Mouse (Mus musculus): ENCODE measurements around the gene Upk2. TPM values are rescaled to one million over a fixed set of nuclear protein-coding genes. Genes with fewer than 3 reads are reported as not detected.
"Not testable (repeated sequence)": the region's sequence is repeated elsewhere in the genome, so short reads cannot be mapped to it uniquely, and the experiment has no call there.

Upk2 gene
- total RNA-seq, 2 experiments from 2014 or later: not detected

DNA sequence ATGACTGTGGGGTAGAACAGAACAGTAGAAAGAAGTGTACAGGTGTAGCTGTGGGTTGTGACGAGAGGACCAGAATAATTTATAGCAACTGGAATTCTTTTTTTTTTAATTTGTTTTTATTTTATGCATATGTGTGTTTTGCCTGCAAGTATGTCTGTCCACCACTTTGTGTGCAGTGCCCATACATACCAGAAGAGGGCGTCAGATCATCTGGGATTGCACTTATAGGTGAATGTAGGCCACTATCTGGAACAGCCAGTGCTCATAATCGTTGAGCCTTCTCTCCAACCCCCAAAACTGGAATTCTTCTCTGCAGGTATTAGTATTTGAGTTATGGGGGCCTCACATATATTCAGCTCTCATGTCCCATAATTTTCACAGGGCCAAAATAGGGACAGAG is 18.4 kb upstream of the Upk2 start:
- no peak for ATAC-seq (replicated peaks; ENCODE audit: poor library complexity)

DNA sequence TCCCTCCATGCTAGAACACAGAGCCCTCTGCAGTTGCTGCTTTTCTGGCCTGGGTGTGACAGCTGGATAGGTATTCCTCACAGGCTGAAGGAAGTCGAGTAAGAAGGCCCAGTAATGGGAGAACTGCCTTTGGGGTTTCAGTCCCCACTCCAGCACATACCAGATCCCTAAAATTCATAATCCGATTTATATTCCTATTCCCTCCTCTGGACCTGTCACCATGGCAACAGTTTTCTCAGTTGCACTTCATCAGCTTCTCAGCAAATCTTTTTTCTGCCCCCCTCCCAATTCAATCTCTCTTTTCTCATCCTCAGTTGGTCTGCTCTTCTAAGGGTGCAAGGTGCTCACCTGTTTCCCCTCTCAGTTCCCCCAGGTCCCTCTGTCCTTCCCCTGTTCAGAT is 14.0 kb upstream of the Upk2 start:
- ATAC-seq (replicated peaks; ENCODE audit: poor library complexity): no peak

DNA sequence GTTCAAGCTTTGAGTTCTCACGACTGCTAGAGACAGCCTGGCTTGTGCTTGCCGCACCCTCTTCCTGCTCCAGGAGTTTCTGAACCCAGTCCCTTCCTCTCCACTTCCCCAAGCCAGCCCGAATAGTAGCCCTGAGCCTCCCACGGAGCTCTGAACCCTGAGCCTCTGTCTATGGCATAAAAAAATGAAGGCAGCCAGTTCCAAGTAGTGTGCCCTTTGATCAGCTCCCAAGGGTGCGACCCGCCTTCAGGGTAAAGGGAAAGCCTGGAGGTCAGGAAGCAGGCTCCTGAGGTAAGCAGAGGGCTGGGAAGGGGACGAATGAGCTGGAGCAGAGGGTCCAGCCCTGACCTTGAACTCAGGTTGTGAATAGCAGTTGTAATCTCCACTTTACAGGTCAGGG is 13.4 kb upstream of the Upk2 start:
- no peak for ATAC-seq (replicated peaks; ENCODE audit: poor library complexity)

DNA sequence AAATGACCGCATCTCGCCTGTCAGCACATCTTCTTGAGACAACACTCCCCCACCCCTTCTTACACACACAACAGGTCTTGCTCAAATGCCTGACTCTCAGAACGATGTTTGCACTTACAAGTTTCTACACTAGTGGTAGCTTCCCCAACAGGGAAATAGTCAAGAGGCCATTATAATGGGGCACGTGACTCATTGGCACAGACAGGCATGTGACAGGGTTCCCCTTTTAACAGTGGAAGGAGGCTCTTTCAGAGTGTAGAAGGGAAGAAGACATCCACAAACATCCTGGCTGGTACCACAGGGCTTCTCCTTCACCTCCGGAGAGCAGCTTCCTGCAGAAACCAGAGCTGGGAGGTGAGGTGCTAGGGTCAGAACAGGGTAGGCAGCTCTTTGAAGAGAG is 7.2 kb upstream of the Upk2 start:
- peak; percentile 78 for ATAC-seq (replicated peaks; ENCODE audit: poor library complexity)

DNA sequence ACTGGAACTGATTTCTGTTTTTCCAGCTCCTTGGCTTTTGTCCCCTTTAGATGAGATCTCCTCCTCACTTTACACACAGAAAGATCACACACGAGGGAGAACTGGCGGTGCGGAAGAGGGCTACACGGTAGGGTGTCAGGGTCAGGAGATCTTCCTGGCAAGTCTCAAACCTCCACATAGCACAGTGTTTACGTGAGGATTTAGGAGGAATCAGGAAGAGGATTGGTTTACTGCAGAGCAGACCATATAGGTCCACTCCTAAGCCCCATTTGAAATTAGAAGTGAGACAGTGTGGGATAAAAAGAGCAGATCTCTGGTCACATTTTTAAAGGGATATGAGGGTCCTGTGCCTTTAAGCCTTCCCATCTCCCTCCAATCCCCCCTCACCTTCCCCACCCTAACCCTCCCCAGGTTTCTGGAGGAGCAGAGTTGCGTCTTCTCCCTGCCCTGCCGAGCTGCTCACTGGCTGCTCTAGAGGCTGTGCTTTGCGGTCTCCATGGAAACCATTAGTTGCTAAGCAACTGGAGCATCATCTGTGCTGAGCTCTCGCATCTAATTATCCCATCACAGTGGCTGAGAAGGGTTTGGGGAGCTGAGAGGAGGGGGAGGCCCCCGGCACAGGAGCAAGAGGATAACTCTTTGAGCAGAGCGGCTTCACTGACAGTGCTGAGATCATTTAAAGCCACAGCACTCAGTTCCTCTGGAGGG is 2.4 kb upstream of the Upk2 start:
- no peak for ATAC-seq (replicated peaks; ENCODE audit: poor library complexity)

DNA sequence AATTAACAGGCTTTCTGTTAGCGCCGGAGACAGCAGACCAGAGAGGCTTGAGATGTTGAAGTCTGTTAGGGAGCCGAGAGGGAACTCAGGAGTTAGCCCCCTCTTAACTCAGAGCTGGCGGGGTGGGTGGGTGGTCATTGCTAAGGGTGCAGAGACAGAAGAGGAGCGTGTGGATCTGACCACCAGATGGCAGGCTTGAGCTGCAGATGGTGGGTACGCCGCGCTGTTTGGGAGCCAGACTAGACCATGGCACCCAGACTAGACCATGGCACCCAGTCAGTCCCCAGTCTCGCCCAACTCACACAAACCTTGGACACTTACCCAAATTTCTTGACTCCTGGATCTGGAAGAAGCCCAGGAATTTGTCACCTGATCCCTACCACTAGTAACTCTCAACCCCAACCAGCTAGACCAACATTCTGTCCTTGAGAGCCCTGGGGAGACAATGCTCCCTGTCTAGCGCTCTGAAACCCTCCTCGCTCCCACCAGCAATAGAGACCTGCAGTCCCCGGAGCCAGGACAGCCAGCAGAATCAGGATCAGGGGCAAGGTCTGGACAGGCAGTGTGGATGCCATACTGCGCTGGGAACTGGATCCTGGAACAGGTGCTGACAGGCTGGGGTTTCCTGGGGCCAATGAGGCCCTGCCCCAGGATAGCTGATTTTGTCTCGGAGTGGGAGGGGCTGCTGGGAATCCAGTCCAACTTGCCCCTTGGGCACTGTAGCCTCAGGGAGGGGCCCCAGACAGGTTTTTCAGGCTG is 465 bp downstream of the Upk2 start:
- peak; percentile 99 for ATAC-seq (replicated peaks; ENCODE audit: poor library complexity)

DNA sequence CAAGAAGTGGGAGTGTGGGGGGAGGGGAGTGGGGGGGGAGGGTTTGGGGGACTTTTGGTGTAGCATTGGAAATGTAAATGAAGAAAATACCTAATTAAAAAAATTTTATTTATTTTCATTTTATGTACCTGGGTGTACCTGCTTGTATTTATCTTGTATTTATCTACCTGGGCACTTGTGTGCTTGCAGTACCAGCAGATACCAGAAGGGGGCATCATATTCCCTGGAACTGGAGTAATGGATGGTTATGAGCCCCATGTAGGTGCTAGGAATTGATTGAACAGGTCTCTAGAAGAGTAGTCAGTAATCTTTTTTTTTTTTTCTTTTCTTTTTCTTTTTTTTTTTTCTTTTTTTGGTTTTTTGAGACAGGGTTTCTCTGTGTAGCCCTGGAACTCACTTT is 4.4 kb downstream of the Upk2 start:
- ATAC-seq (replicated peaks; ENCODE audit: poor library complexity): no peak

DNA sequence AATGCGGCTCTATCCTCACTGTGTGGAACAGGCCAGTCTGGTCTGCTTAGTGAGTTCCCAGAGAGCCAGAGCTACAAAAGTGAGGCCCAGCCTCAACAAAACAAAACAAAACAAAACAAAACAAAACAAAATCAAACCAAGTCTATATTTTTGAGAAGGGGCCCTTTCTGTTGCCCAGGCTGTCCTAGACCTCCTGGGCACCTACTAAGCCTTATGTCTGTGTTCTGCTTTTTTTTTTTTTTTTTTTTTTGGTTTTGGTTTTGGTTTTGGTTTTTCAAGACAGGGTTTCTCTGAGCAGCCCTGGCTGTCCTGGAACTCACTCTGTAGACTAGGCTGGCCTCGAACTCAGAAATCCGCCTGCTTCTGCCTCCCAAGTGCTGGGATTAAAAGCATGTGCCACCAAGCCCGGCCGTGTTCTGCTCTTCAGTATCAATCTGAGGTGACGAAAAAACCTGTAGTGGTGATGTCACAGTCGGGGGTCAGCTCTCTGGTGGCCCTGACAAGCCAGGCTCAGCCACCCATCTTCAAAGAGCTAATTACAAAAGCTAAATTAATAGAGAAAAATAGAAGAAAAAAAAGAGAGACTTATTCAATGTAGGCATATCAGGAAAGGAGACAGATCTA is 10.3 kb downstream of the Upk2 start:
- not testable (repeated sequence) for ATAC-seq (replicated peaks; ENCODE audit: poor library complexity)

DNA sequence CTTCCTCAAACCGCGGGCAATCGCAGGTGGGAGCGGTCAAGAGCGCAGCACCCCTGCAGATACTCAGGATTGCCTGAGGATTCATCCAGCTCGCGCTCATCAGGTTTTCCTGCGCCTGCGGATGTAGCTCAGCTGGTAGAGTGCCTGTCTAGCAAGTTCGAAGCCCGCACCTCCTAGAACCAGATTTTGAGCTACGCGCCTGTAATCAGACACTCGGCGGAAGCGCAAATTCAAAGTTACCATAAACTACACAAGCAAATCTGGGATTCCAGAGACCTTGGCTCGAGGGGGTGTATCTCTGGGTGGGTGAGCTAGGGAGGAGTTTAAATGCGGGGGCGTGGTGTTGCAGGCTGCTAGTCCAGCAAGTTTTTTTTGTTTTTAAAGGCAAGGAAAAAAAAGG is 13.8 kb downstream of the Upk2 start, which contains the start of gene Foxr1:
Gene Foxr1, minus strand, starts transcription at position 176 of the 400 bp plus-strand sequence.
- no peak for ATAC-seq (replicated peaks; ENCODE audit: poor library complexity)

DNA sequence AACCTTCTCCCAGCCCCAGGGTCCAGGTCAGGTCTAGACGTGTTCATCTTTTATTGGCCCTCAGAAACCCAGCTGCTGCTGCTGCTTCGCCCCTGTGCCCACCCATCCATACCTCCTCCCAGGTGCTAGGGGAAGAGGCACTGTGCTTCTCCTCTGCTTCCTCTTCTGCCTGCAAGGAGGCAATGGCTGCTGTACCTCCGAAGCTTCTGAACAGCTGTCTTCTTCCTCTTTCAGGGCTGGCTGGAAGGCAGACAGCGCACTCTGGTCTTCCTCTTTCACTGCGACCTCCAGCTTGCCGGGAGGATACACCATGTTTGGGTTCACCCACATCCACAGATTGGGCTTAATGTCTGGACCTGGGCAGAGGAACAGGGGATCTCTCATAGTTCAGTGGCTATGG is 19.0 kb downstream of the Upk2 start:
- peak; percentile 94 for ATAC-seq (replicated peaks; ENCODE audit: poor library complexity)

DNA sequence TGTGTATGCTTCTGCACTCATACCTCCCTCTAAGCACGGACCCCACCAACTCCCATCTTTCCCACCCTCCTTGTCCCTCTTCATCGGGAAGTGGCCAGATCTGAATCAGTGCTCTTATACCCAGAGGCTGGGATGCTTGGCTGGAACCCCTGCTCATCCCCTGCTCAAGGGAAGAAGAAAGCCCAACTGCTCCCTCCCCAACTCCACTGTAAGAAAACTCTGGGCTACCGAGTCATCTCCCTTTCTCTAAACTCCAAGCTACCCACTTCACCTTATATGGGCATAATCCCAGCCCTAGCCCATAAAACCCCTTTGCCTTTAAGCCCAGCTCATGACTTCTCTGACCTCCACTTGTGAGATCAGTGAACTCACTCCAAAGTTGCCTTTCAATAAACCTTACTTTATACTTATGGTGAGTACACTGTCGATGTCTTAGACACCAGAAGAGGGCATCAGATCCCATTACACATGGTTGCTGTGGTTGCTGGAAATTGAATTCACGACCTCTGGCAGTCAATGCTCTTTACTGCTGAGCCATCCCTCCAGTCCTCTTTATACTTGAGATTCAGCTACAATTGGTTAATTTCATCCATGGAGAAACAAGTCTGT is 22.1 kb downstream of the Upk2 start:
- ATAC-seq (replicated peaks; ENCODE audit: poor library complexity): no peak

DNA sequence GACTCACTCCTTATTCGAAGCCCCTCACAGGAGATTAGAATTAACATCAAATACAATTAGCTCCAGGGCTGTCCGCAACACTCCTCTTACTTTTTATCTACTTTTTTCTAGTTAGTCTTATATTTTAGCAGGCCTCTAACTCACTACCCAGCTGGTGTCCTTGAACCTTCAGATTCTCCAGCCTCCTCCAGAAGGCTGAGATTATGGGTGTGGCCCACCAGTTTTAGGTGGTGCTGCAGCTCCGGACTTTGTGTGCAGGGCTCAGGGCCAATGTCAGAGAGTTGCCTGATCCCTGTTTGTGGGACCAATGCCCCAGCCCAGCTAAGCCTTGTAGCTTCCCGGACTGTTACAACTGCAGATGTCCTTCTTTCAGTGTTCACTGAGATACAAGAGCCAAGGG is 31.2 kb downstream of the Upk2 start:
- no peak for ATAC-seq (replicated peaks; ENCODE audit: poor library complexity)

DNA sequence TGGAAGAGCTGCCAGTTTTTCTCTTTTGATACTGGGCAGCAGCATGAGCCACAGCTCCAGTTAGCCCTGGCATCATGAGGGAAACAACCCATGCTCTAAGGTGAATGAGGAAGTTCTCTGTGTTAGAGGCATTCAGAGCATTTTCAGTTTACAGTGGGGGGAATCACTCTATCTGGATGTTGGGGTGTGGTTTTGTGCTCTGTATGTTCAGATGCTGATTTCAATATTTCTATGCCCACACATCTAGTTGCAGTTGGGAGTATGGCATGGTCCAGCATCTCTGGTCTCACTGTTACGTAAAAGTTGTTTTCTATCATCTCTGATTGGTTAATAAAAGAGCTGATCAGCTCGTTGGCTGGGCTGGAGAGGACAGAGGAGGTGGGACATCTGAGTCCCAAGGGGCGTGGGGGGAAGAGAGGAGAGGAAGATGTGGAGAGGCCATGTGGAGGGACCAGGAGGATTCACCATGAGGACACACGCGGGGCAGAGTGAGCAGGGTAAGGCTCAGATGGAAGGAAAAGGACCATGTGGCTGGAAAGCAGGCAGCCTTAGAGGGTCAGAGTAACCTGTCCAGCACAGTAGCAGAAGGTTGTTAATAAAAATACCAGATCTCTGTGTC is 34.4 kb downstream of the Upk2 start:
- peak; percentile 24 for ATAC-seq (replicated peaks; ENCODE audit: poor library complexity)

DNA sequence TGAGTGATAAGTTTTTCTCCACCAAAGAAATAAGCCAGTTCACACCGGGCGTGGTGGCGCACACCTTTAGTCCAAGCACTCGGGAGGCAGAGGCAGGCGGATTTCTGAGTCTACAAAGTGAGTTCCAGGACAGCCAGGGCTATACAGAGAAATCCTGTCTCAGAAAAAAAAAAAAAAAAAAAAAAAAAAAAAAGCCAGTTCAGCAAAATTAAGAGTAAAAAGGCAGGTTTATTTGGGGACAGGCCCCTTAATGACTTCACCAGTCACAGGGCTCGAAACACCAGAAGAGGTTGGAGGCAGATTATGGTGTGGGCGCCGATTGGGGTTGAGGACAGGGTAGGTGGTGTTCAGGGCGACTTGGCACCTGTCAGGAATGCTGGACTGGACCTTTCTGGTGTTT is 35.0 kb downstream of the Upk2 start:
- ATAC-seq (replicated peaks; ENCODE audit: poor library complexity): not testable (repeated sequence)

DNA sequence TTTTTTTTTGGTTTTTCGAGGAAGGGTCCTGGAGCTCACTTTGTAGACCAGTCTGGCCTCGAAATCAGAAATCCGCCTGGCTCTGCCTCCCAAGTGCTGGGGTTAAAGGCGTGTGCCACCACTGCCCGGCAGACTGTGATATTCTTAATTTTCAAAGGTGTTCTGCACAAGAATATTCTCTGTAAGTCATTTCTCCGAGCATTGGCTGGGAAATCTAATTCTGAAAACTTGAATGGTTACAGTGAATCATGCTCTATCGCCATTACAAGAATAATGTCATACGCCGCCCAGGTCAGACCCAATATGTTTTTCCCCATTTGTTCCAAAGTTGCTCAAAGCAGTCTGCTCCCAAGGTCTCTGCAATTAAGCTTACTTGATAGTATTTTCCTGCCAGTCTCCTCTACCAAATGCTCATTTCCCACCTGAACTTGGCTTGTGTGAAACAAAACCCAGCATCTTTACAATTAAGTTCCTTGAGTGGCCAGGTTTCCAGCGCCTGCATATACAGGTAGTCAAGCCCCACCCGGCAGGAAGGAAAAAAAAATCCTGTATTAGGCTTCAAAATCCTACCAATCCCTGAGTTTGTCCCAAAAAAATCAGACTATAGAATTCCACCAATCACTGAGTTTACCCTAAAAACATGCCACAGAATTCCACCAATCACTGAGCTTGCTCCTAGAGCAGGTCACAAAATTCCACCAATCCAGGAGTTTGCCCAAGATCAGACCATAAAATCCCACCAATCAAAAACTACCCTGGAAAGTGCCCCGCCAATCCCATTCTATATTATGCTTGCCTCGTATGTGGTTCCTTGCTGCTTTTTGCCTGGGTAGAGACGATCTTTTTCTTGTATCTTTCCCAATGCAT is 36.0 kb downstream of the Upk2 start, which contains the start of gene Ccdc84:
Gene Ccdc84, minus strand, starts transcription at position 51 of the 867 bp plus-strand sequence.
- ATAC-seq (replicated peaks; ENCODE audit: poor library complexity): no peak

DNA sequence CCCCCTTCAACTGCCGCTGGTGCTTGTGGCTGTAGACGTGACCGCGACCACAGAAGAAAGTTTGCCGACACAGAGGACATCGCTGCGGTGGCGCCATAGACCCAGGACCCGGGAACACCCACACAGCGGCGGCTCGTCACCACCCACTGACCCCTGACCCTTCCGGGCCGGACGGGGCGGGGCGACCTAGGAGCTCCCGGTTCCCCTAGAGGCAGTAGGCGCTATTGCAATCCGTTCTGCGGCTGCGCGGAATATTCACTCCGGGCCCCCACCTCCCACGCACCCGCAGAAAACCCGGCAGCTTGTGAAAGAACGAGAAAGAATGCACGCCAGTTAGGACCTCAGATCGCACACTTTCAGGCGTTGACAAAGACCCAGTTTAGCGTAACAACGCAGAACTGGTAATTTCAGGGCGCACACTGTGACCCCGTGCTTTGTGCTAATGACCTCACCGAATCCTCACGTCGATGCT is 36.8 kb downstream of the Upk2 start:
- peak; percentile 92 for ATAC-seq (replicated peaks; ENCODE audit: poor library complexity)

DNA sequence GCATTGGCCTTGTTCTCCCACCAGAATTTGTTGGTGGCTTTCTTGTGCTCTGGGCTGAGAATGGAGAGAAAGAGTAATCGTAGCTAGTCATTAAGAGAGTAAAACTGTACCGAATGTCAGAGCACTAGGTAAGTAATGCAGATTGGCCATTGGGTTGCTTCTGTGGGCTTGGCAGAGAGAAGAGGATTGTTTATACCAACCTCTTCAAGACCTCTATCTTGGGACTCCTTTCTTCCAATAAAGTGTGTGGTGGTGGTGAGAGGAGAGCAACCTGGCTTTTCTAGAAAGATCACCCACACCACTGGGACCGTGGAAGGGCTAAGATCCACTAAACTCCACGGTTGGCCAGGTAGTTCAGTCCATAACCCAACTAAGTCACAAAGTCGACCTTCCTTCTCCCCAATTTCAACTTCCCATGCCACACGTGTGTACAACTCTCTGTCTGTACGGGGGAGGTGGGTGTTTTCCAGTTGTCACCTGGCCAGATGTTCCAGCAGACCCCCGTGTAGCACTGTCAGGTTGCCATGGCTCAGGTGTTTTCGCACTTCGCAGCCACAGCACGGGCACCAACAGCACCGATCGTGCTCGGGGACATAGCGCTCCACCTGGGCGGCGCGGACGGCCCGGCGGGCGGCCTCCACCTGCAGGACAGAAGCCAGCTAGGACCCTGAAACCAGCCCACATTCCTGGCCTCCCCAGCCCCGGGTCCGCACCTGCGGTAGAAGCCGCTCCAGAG is 37.5 kb downstream of the Upk2 start:
- no peak for ATAC-seq (replicated peaks; ENCODE audit: poor library complexity)

DNA sequence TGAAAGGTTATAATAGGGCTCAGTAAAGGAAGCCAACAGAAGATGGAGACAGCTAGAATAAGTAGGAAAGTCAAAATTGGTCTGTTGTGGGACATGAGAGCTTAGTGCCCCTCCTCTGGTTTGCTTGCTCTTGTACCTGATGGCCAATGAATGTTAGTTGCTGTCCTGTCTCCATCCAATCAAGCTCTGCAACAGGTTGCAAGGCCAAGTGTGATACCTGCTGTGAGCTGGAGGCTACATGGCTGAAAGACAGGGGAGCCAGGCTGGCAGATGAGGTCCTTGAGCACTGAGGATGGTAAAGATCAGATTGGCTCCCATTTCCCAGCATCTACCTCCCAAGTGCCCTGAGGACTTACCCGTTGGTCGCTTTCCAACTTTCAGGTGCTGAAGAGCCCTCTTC is 42.0 kb downstream of the Upk2 start:
- no peak for ATAC-seq (replicated peaks; ENCODE audit: poor library complexity)

DNA sequence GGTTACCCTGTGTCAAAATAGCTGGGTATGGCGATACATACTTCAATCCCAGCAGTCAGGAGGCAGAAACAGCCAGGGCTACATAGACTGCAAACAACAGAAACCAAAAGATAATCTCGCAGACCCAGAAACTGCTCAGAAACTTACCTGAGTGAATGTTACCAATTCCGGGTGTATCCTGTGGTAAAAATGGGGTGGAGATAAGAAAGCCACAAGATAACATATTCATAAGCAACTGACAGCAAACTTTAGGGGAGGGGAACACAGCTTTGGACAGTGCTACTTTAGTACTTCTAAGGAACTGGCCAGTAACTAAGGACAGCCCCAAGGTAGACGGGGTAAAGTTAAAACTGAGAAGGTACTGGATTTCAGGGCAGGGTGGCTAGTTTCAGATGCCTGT is 42.5 kb downstream of the Upk2 start:
- ATAC-seq (replicated peaks; ENCODE audit: poor library complexity): 0 out of 2 replicates have a peak, but pooled peaks have one; percentile 8

Measured in megakaryocyte progenitor cell, adult 5-6 weeks (primary cell).